Mouse (Mus musculus): ENCODE measurements around the gene Babam1. TPM values are rescaled to one million over a fixed set of nuclear protein-coding genes. Genes with fewer than 3 reads are reported as not detected.

Gene Babam1
- polyA plus RNA-seq, 1 experiment from 2014 or later, result 96.0 TPM

- WGBS, result 81% methylated on average over 12 of the region's 12 CpGs
Observed at GRCm38 (mm10) chr8:71372427-71372826, 24.2 kb upstream of the Babam1 start.

GRCm38 (mm10) chr8:71373000-71373399, 23.7 kb upstream of the Babam1 start:
- Histone ChIP-seq H3K9ac (replicated peaks) (no peak overlapping the region), H3K4me2 (no peak overlapping the region), H3K9me3 (replicated peaks) (no peaks in the 10 kb centered on the region), H3K27ac (replicated peaks) (no peak overlapping the region), H3K27me3 (replicated peaks) (no peaks in the 10 kb centered on the region), H3K36me3 (peaks cover 37% of the 10 kb centered on the region), H3K4me1 (peaks cover 51% of the 10 kb centered on the region), H3K4me3 (replicated peaks) (no peak overlapping the region)
- no peak for ATAC-seq (ENCODE audit: low FRiP score)
- 96% methylated on average over 3 of the region's 3 CpGs for WGBS

More at GRCm38 (mm10) chr8:71372427-71372826, 24.2 kb upstream of the Babam1 start:
- H3K27me3 ChIP-seq (replicated peaks), result no peaks in the 10 kb centered on the region
- H3K4me2 ChIP-seq, result no peak overlapping the region
- no peak overlapping the region for H3K27ac ChIP-seq (replicated peaks)
- ATAC-seq (ENCODE audit: low FRiP score), result no peak
- peaks cover 36% of the 10 kb centered on the region for H3K36me3 ChIP-seq
- no peaks in the 10 kb centered on the region for H3K9me3 ChIP-seq (replicated peaks)
- H3K9ac ChIP-seq (replicated peaks), result no peak overlapping the region
- no peak overlapping the region for H3K4me3 ChIP-seq (replicated peaks)
- H3K4me1 ChIP-seq, result peaks cover 56% of the 10 kb centered on the region

GRCm38 (mm10) chr8:71374616-71375206, 21.9 kb upstream of the Babam1 start:
- Histone ChIP-seq H3K27me3 (replicated peaks) (no peaks in the 10 kb centered on the region), H3K4me2 (peak overlapping the region; percentile 77), H3K4me3 (replicated peaks) (no peak overlapping the region), H3K9me3 (replicated peaks) (no peaks in the 10 kb centered on the region), H3K27ac (replicated peaks) (0 out of 2 replicates have a peak overlapping the region, but pooled peaks have one; percentile 81), H3K9ac (replicated peaks) (no peak overlapping the region), H3K4me1 (peaks cover 55% of the 10 kb centered on the region), H3K36me3 (peaks cover 24% of the 10 kb centered on the region)
- ATAC-seq (ENCODE audit: low FRiP score), result no peak
- 79% methylated on average over 17 of the region's 17 CpGs for WGBS

GRCm38 (mm10) chr8:71375581-71376422, 20.9 kb upstream of the Babam1 start:
- 4% methylated on average over 74 of the region's 74 CpGs for whole genome bisulfite sequencing
- no peaks in the 10 kb centered on the region for H3K9me3 ChIP-seq (replicated peaks)

GRCm38 (mm10) chr8:71376423-71377030, 20.1 kb upstream of the Babam1 start:
- WGBS, result 24% methylated on average over 8 of the region's 8 CpGs
- Histone ChIP-seq H3K9ac (replicated peaks) (peak overlapping the region; percentile 58), H3K4me2 (peak overlapping the region; percentile 77), H3K4me3 (replicated peaks) (peak overlapping the region; percentile 42), H3K36me3 (peaks cover 21% of the 10 kb centered on the region), H3K27ac (replicated peaks) (peak overlapping the region; percentile 81), H3K27me3 (replicated peaks) (no peaks in the 10 kb centered on the region), H3K9me3 (replicated peaks) (no peaks in the 10 kb centered on the region), H3K4me1 (peaks cover 60% of the 10 kb centered on the region)
- ATAC-seq (ENCODE audit: low FRiP score), result no peak

More at GRCm38 (mm10) chr8:71375581-71376422, 20.9 kb upstream of the Babam1 start:
- Histone ChIP-seq H3K27me3 (replicated peaks) (no peaks in the 10 kb centered on the region), H3K27ac (replicated peaks) (peak overlapping the region; percentile 81), H3K36me3 (peaks cover 21% of the 10 kb centered on the region), H3K9ac (replicated peaks) (peak overlapping the region; percentile 58), H3K4me2 (peak overlapping the region; percentile 77), H3K4me1 (peaks cover 55% of the 10 kb centered on the region), H3K4me3 (replicated peaks) (peak overlapping the region; percentile 42)
- peak; percentile 9; the same call in 1 of the 2 replicates for ATAC-seq (ENCODE audit: low FRiP score)

- Histone ChIP-seq H3K27me3 (replicated peaks) (no peaks in the 10 kb centered on the region), H3K9ac (replicated peaks) (no peak overlapping the region; the same call in 1 of the 2 replicates), H3K4me3 (replicated peaks) (peak overlapping the region; percentile 70)
Observed at GRCm38 (mm10) chr8:71379008-71379407, 17.7 kb upstream of the Babam1 start.

GRCm38 (mm10) chr8:71379512-71380075, 17.1 kb upstream of the Babam1 start:
- Histone ChIP-seq H3K9ac (replicated peaks) (peak overlapping the region; percentile 72), H3K36me3 (peaks cover 9% of the 10 kb centered on the region), H3K27ac (replicated peaks) (no peak overlapping the region), H3K4me1 (peaks cover 66% of the 10 kb centered on the region), H3K4me2 (peak overlapping the region; percentile 99), H3K4me3 (replicated peaks) (peak overlapping the region; percentile 70), H3K27me3 (replicated peaks) (no peaks in the 10 kb centered on the region), H3K9me3 (replicated peaks) (no peaks in the 10 kb centered on the region)
- WGBS, result 45% methylated on average over 3 of the region's 3 CpGs
- no peak for ATAC-seq (ENCODE audit: low FRiP score)

More at GRCm38 (mm10) chr8:71379008-71379407, 17.7 kb upstream of the Babam1 start:
- Histone ChIP-seq H3K27ac (replicated peaks) (no peak overlapping the region), H3K9me3 (replicated peaks) (no peaks in the 10 kb centered on the region), H3K4me2 (peak overlapping the region; percentile 99), H3K36me3 (peaks cover 15% of the 10 kb centered on the region), H3K4me1 (peaks cover 68% of the 10 kb centered on the region)
- ATAC-seq (ENCODE audit: low FRiP score), result no peak
- WGBS, result 25% methylated on average over 4 of the region's 4 CpGs

- Histone ChIP-seq H3K9me3 (replicated peaks) (no peaks in the 10 kb centered on the region), H3K9ac (replicated peaks) (peak overlapping the region; percentile 72), H3K27me3 (replicated peaks) (no peaks in the 10 kb centered on the region), H3K4me2 (peak overlapping the region; percentile 99), H3K27ac (replicated peaks) (no peak overlapping the region), H3K4me3 (replicated peaks) (peak overlapping the region; percentile 70), H3K36me3 (peaks cover 7% of the 10 kb centered on the region; the same call in 1 of the 2 replicates), H3K4me1 (peaks cover 59% of the 10 kb centered on the region)
- 1% methylated on average over 72 of the region's 72 CpGs for WGBS
- ATAC-seq (ENCODE audit: low FRiP score), result no peak
Observed at GRCm38 (mm10) chr8:71380178-71381171, 16.2 kb upstream of the Babam1 start.

- peak within 1 kb of the TSS; percentile 70 for H3K4me3 ChIP-seq (replicated peaks)
- H3K9me3 ChIP-seq (replicated peaks), result no peaks in the 10 kb centered on the region
- peak; percentile 56; the same call in 1 of the 2 replicates for ATAC-seq (ENCODE audit: low FRiP score)
- peaks cover 48% of the 10 kb centered on the region for H3K4me1 ChIP-seq
- H3K4me2 ChIP-seq, result peak within 1 kb of the TSS; percentile 99
- H3K27me3 ChIP-seq (replicated peaks), result no peaks in the 10 kb centered on the region
- H3K36me3 ChIP-seq, result peaks cover 7% of the 10 kb centered on the region; the same call in 1 of the 2 replicates
- peak within 1 kb of the TSS; percentile 81 for H3K27ac ChIP-seq (replicated peaks)
- WGBS, result under 1% methylated on average over 80 of the region's 89 CpGs
- peak within 1 kb of the TSS; percentile 72 for H3K9ac ChIP-seq (replicated peaks)
Observed at GRCm38 (mm10) chr8:71381421-71381970, 15.2 kb upstream of the Babam1 start, which contains the start of gene Nr2f6. TSS of gene Nr2f6 (minus strand) at chr8:71381960.

Measured in neural tube, embryonic 15.5 days (tissue).